Mouse (Mus musculus) lung, embryonic 16.5 days (tissue): ENCODE data around the gene Ssbp2. TPM values are rescaled to one million over a fixed set of nuclear protein-coding genes. Genes with fewer than 3 reads are reported as not detected.

Experiments
- ATAC-seq: fragments of 200-750 bp; cut with Nextera tagmentation; 2 replicates; pipeline ENCODE4 v1.8.0; 2017; ENCODE audit warnings: low read depth, mild to moderate bottlenecking, moderate library complexity
- H3K27ac ChIP-seq: fragments of 300-500 bp; sonication (generic); 2 replicates; pipeline ENCODE4 v1.5.1; 2014; ENCODE audit warnings: mild to moderate bottlenecking, control low read depth, low read length
- H3K27me3 ChIP-seq: fragments of 300-500 bp; sonication (generic); 2 replicates; pipeline ENCODE4 v1.6.1; 2014; ENCODE audit warnings: low read depth, low read length, mixed read lengths; ENCODE audit not compliant: control insufficient read depth, insufficient read depth
- H3K36me3 ChIP-seq: fragments of 300-500 bp; sonication (generic); 2 replicates; pipeline ENCODE4 v1.6.1; 2014; ENCODE audit warnings: low read length; ENCODE audit not compliant: control insufficient read depth, insufficient read depth
- H3K4me1 ChIP-seq: fragments of 300-500 bp; sonication (generic); replicated peaks from 2 replicates; pipeline ENCODE4 v1.6.1; 2014; ENCODE audit warnings: low read length, mixed read lengths; ENCODE audit not compliant: control insufficient read depth, insufficient read depth
- H3K4me2 ChIP-seq: fragments of 300-500 bp; sonication (generic); 2 replicates; pipeline ENCODE4 v1.6.1; 2014; ENCODE audit warnings: low read depth, low read length, control low read depth
- H3K4me3 ChIP-seq: fragments of 300-500 bp; sonication (generic); 2 replicates; pipeline ENCODE4 v1.5.1; 2014; ENCODE audit warnings: mild to moderate bottlenecking, low read length, control low read depth
- H3K9ac ChIP-seq: fragments of 300-500 bp; sonication (generic); 2 replicates; pipeline ENCODE4 v1.6.1; 2014; ENCODE audit warnings: low read length, control low read depth
- H3K9me3 ChIP-seq: fragments of 300-500 bp; sonication (generic); 2 replicates; pipeline ENCODE4 v1.6.1; 2016; ENCODE audit warnings: low read length; ENCODE audit not compliant: control insufficient read depth
- WGBS: fragments of 180-500 bp; shearing (Covaris S2); extraction: QIAGEN DNeasy Blood & Tissue Kit; methylation state at CpG from one replicate; pipeline ENCODE4 v1.1.7; 2014; 5-methylcytosine and 5-hydroxymethylcytosine counted together
- polyA plus RNA-seq: library from polyadenylated mRNA; unstranded; fragments of >200 nt; fragmentation: Nextera tagmentation; extraction: Ambion mirVana; gene quantifications from 2 replicates; pipeline ENCODE4 v1.2.1, GENCODE M21; 2015

Ssbp2 gene
- polyA plus RNA-seq, 1 experiment from 2014 or later, result 98.6 TPM

- 55% methylated on average over 4 of the region's 4 CpGs for WGBS
- Histone ChIP-seq H3K27ac (peak overlapping the region; percentile 90; the same call in 1 of the 2 replicates), H3K4me3 (no peak overlapping the region), H3K9ac (no peak overlapping the region), H3K4me1 (peaks cover 12% of the 10 kb centered on the region), H3K4me2 (no peak overlapping the region), H3K9me3 (no peaks in the 10 kb centered on the region), H3K36me3 (no peaks in the 10 kb centered on the region), H3K27me3 (no peaks in the 10 kb centered on the region)
- no peak for ATAC-seq
Measured at GRCm38 (mm10) chr13:91459489-91459888, 594 bp upstream of the Ssbp2 start.

GRCm38 (mm10) chr13:91460621-91461284, 670 bp downstream of the Ssbp2 start:
- no peaks in the 10 kb centered on the region for H3K9me3 ChIP-seq
- no peaks in the 10 kb centered on the region for H3K27me3 ChIP-seq
- peak; percentile 96 for ATAC-seq
- H3K36me3 ChIP-seq, result no peaks in the 10 kb centered on the region
- H3K4me1 ChIP-seq, result peaks cover 8% of the 10 kb centered on the region
- H3K4me3 ChIP-seq, result peak overlapping the region; percentile 93
- H3K4me2 ChIP-seq, result peak overlapping the region; percentile 90
- H3K9ac ChIP-seq, result peak overlapping the region; percentile 94
- peak overlapping the region; percentile 92 for H3K27ac ChIP-seq
- WGBS, result under 1% methylated on average over 50 of the region's 70 CpGs

- peak overlapping the region; percentile 90 for H3K4me2 ChIP-seq
Measured at GRCm38 (mm10) chr13:91461299-91461698, 1.2 kb downstream of the Ssbp2 start.

GRCm38 (mm10) chr13:91461711-91462351, 1.7 kb downstream of the Ssbp2 start:
- Histone ChIP-seq H3K9me3 (no peaks in the 10 kb centered on the region), H3K27me3 (no peaks in the 10 kb centered on the region), H3K4me2 (peak overlapping the region; percentile 90), H3K4me3 (peak overlapping the region; percentile 93), H3K4me1 (peaks cover 8% of the 10 kb centered on the region), H3K9ac (peak overlapping the region; percentile 94), H3K36me3 (no peaks in the 10 kb centered on the region), H3K27ac (peak overlapping the region; percentile 92)
- ATAC-seq, result peak; percentile 3; the same call in 1 of the 2 replicates
- WGBS, result under 1% methylated on average over 55 of the region's 77 CpGs

More at GRCm38 (mm10) chr13:91461299-91461698, 1.2 kb downstream of the Ssbp2 start:
- Histone ChIP-seq H3K9me3 (no peaks in the 10 kb centered on the region), H3K4me1 (peaks cover 8% of the 10 kb centered on the region), H3K27me3 (no peaks in the 10 kb centered on the region), H3K36me3 (no peaks in the 10 kb centered on the region), H3K4me3 (peak overlapping the region; percentile 93), H3K27ac (peak overlapping the region; percentile 92), H3K9ac (peak overlapping the region; percentile 94)
- peak; percentile 12 for ATAC-seq
- WGBS, result 1% methylated on average over 14 of the region's 61 CpGs

GRCm38 (mm10) chr13:91462395-91462794, 2.3 kb downstream of the Ssbp2 start:
- Histone ChIP-seq H3K4me3 (peak overlapping the region; percentile 93), H3K9me3 (no peaks in the 10 kb centered on the region), H3K27me3 (no peaks in the 10 kb centered on the region), H3K9ac (peak overlapping the region; percentile 94), H3K36me3 (no peaks in the 10 kb centered on the region), H3K4me2 (peak overlapping the region; percentile 90), H3K4me1 (peaks cover 8% of the 10 kb centered on the region), H3K27ac (no peak overlapping the region)
- no peak for ATAC-seq
- WGBS, result 6% methylated on average over 2 of the region's 2 CpGs

- ATAC-seq, result no peak
- Histone ChIP-seq H3K4me1 (peaks cover 8% of the 10 kb centered on the region), H3K27ac (no peak overlapping the region), H3K4me2 (no peak overlapping the region; the same call in 1 of the 2 replicates), H3K27me3 (no peaks in the 10 kb centered on the region), H3K9ac (no peak overlapping the region), H3K36me3 (no peaks in the 10 kb centered on the region), H3K4me3 (no peak overlapping the region), H3K9me3 (no peaks in the 10 kb centered on the region)
- 17% methylated on average over 9 of the region's 9 CpGs for WGBS
Measured at GRCm38 (mm10) chr13:91462893-91463481, 2.9 kb downstream of the Ssbp2 start.

- H3K9ac ChIP-seq, result no peak overlapping the region
- H3K9me3 ChIP-seq, result no peaks in the 10 kb centered on the region
- H3K27ac ChIP-seq, result no peak overlapping the region
- H3K4me2 ChIP-seq, result no peak overlapping the region
- WGBS, result 53% methylated on average over 8 of the region's 8 CpGs
- no peaks in the 10 kb centered on the region for H3K36me3 ChIP-seq
- H3K4me1 ChIP-seq, result peaks cover 6% of the 10 kb centered on the region; the same call in 1 of the 2 replicates
- H3K27me3 ChIP-seq, result no peaks in the 10 kb centered on the region
- H3K4me3 ChIP-seq, result no peak overlapping the region
- no peak for ATAC-seq
Measured at GRCm38 (mm10) chr13:91465002-91465715, 5.1 kb downstream of the Ssbp2 start.

GRCm38 (mm10) chr13:91471566-91471965, 11.5 kb downstream of the Ssbp2 start:
- Histone ChIP-seq H3K36me3 (no peaks in the 10 kb centered on the region), H3K4me1 (peaks cover 6% of the 10 kb centered on the region), H3K27me3 (no peaks in the 10 kb centered on the region), H3K9ac (no peak overlapping the region), H3K4me3 (no peak overlapping the region), H3K27ac (no peak overlapping the region), H3K9me3 (no peaks in the 10 kb centered on the region), H3K4me2 (no peak overlapping the region)
- no peak for ATAC-seq
- 59% methylated on average over 2 of the region's 2 CpGs for WGBS

- Histone ChIP-seq H3K4me2 (no peak overlapping the region), H3K9ac (no peak overlapping the region), H3K4me3 (no peak overlapping the region), H3K27me3 (no peaks in the 10 kb centered on the region), H3K36me3 (no peaks in the 10 kb centered on the region), H3K4me1 (peaks cover 6% of the 10 kb centered on the region), H3K9me3 (no peaks in the 10 kb centered on the region), H3K27ac (no peak overlapping the region)
- ATAC-seq, result no peak
- WGBS, result 91% methylated on average over 2 of the region's 2 CpGs
Measured at GRCm38 (mm10) chr13:91471980-91472379, 11.9 kb downstream of the Ssbp2 start.
